Mouse (Mus musculus) retina, adult 2 months (tissue): Measurements from ENCODE around the gene Cdc42bpg.

Source experiments
- DNase-seq: peaks from one replicate; pipeline ENCODE4 v3.0.0-alpha.2; 2012; ENCODE audit warnings: low read depth, low spot score

Cdc42bpg gene

DNA sequence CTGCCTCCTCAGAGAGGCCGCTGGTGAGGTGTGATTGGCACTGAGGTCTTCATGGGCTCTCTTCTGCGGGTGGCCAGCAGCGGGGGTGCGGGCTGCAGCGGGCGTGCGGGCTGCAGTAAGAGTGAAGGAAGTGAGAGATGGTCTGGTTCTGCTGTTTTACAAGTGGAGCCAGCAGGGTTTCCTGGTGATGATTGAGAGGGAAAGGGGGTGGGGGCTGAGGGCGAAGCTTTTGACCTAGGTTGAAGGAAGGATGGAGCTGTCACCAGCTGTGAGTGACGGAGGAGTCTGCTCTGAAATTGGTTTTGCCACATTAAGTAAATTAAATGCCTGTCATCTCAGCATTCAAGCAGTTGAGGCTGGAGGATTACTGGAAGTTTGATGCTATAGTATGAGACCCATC, 42.5 kb downstream of the Cdc42bpg start:
- no peak for DNase-seq

DNA sequence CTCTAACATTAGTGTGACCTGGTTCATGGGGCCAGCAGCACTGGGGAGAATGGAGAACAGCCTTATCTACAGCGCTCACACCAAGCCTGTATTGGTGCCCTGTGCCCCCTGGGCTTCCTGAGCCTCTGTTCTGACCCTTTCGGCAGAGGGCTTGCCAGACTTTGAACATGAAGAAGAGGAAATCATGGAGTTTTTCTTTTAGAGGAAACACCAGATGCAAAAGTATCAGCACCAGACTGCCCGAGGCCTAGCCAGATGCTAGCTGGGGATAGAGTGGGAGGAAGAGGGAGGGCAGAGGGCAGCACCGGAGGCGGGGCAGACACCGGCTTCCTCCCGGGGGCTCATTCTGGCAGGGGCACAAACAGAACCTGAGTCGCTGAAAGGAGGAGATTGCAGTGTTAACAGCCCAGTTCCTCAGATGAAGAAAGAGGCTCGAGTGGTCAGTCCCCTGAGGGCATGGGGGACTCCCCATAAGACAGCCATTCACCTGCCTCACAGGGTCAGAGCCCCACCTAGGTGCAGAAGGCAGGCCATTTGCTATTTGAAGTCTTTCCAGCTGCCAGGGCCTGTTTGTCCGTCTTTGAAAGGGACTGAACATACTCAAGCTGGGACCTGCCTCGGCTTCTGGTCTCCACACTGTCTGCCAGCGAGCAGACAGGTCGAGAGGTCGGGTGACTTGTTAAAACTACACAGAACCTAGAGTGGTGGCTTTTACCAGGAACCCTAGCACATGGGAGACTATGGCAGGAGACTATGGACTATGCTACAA, 43.1 kb downstream of the Cdc42bpg start:
- DNase-seq: no peak

DNA sequence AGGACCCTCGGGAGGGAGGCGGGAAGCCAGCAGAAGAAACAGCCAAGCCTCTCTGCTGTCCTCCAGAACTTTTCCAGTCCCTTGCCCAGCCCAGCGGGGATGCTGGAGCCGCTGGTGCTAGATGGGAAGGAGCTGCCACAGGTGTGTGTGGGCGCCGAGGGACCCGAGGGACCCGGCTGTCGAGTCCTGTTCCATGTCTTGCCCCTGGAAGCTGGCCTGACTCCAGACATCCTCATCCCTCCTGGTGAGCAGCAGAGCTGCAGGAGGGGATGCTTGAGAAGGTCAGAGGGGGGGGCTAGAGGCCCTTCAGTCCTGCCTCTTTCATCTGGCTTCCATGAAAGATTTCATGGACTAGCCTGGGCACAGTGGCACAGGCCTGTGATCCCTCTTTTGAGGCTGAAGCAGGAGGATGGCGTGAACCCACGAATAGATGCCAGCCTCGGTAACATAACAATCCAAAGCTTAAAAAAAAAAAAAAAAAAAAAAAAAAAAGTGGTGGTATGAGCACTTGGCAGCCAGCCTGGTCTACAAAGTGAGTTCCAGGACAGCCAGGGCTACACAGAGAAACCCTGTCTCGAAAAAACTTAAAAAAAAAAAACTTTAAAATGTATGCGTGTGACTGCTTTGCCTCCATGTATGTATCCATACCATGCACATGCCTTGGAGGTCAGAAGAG, 45.3 kb downstream of the Cdc42bpg start:
- DNase-seq: no peak

DNA sequence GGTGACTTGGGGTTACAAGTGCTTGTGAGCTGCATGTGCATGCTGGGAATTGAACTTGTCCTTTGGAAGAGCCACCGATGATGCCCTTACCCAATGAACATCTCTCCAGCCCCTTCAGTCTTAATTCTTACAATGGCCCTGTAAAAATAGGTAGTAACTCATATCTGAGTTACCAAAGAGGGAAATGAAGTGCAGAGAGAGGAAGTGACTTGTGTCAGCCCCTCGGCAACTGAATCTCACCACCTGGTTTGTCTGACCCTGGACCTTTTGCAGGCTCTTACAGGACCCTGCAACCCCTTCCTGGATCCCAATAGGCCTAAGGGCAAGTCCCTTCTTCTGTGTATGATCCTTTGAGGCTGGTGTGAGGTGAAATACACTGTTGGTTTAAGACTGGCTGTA, 45.9 kb downstream of the Cdc42bpg start:
- no peak for DNase-seq

DNA sequence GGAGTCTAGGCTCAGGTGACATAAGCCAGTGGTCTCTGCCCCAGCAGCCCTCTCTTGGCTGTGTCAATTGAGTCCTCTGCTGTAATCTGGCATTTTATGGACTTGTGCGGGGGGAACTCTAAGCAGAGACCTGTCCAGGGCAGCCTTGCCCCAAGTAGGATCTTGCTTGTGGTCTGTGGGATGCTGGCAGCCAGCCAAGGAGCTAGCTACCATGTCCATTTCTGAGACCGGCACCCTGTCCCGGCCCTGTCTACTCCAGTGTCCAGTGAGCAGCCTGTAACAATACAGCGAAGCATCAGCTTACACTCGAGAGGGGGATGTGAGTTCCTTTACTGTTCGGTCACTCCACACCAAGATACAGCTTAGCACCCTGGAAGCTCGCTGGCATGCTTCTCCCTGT, 47.8 kb downstream of the Cdc42bpg start:
- DNase-seq: no peak

DNA sequence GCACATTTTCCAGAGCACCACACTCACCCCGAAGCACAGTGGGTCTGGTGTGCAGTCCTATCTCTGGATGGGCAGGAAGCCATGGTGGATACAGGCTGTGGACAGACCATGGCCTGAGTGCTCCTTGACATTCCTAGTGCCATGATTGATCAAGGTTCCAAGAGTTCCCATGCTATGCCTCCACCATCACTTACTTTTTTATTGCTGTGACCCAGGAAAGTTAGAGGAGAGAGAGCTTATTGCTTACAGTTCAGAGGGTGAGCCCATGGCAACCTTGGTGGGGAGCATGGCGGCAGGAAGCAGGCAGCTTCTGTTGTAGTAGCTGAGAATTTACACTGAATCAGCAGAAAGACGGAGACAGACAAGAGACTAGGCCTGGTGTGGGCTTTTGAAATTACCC, 55.0 kb downstream of the Cdc42bpg start:
- no peak for DNase-seq

DNA sequence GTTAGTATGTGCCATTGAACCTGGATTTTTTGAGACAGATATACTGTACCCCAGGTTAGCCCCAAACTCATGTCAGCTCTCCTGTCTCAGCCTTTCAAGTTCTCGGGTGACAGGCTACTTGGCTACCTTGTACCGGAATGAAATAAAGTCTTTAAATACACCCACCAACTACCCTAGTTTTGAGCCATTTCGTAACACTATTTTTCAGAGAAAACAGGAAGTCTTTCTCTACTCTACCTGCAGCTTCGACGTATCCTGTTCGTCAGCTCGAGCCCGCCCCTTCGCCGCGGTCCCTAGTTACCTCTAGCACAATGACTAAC, 56.8 kb downstream of the Cdc42bpg start:
- no peak for DNase-seq

DNA sequence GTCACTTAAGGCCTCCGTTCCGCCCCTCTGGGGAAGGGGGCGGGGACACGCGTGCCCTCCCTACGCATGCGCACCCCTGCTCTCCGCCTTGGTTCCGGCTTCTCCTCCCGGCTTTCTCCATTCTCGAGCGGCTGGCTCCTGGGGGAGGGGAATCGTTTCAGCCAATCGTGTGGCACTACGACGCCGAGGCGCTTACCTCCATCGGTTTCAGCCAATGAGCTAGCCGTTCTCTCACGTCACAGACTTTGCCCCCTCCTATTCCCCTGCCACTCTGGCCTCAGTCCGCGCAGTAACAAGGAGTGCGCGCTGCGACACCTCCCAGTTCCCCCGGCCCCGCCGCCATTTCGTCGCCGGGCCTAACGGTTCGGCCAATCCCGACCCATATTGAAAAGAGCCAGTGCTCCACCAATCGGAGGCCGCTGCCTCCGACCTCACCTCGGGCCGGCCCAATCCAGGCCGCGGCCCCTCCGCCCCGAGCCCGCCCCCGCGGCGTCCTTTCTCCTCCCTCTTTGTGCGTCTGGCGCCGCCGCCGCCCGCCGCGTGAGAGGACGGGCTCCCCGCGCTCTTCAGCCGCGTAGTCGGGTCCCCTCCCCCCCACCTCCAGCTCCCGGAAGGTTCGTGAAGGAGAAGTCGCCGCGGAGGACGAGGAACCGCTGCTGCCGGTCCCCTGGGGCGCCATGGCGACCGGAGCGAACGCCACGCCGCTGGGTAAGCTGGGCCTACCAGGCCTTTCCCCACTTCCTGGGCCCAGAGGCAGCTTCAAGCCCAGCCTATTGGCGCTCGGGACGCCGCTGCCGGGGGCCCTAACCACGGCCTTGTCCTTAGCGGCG, 57.4 kb downstream of the Cdc42bpg start, which contains the start of gene Sf1:
TSS of gene Sf1 (plus strand) at position 280 of the 830 bp plus-strand sequence.
- DNase-seq: peak; percentile 98

DNA sequence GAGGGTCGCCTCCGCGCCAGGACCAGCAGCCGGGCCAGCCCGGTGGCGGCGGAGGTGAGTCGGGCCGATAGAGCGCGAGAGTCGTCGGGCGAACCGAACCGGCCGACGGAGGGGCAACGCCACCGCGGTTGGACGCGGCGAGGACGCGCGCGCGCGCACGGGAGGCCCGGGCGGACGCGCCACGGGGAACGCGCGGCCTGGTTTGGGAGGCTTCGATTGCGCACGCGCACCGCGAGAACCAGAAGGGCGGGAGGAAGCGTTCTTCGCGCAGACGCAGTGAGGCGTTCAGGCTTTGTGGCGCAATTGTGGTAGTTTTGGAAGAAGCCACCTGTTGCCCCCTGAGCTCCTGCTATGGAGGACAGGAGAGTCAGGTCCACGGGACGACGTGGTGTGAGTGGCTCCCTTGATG, 58.1 kb downstream of the Cdc42bpg start:
- DNase-seq: peak; percentile 79

DNA sequence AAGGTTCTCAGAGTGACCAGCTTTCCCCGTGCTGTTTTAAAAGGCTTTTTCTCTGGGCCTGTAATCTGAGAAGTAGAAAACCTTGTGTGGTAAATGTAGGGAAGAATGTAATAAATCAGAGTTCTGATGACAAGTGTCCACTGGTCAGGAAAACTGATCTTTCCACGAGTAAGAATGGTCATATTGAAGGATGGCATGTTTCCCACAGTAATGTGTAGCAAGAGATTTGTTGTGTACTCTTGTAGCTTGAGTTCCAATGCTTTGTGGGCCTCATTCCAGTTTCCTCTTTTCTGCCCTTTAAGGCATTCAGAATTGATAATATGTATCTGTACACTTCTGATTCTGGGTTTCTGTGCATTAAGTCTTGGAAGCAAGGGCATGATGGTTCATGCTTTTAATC, 58.6 kb downstream of the Cdc42bpg start:
- no peak for DNase-seq

DNA sequence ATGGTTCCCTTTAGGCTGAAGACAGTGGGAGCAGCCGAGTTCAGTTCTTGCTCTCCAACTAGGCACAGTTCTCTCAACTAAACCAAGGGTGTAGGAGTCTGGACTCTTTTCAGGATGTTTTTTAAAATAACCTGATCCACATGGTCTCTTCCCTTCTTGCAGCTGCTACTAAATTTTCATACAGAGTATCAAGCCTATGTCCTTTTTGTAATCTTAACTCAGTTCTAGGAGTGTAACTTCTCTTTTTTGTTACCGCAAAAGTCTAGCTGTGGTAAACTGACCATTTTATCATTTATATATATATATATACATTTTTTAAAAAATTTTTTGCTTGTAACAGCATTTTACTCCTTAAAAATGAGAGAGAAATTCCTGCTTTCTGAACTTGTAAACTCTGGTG, 63.9 kb downstream of the Cdc42bpg start:
- DNase-seq: no peak

DNA sequence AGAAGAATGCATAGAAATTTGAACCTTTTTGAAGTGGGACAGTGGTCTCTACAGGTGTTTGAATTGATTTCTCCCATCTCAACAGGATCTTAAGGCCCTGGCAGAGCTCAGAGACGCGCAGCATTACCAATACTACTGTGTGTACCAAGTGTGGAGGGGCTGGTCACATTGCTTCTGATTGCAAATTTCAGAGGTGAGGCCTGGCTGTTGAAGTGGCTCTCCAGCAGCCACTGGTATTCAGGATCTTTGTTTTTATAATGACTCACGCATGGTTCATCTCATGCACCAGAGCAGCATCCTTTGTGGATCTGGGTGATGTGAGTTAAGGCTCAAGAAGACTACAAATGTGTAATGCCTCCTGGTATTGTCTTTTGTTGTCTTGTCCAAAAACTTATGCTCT, 66.2 kb downstream of the Cdc42bpg start:
- DNase-seq: no peak

DNA sequence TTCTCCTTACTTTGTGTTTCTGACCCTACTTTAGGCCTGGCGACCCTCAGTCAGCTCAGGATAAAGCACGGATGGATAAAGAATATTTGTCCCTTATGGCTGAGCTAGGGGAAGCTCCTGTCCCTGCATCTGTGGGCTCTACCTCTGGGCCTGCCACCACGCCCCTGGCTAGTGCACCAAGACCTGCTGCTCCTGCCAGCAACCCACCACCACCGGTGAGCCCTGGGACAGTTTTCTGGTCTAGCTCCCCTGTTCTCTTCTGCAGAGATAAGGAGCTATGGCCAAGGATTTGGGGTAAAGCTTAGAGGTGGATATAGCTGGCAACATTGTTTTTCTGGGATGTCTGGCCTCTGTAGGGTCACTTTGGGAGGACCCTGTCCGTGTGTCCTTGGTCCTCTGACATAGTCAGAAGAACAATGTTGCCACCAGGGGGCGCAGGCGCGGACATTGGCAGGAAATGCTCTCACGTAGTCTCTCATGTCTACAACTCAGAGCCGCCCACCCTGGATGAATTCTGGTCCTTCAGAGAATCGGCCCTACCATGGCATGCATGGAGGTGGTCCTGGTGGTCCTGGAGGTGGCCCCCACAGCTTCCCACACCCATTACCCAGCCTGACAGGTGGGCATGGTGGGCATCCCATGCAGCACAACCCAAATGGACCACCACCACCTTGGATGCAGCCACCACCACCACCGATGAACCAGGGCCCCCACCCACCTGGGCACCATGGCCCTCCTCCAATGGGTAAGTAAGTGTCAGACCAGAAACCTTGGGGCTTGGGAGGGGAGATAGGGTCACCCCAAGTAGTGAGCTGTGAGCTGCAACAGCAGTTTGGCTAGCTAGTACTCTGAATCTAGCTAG, 67.5 kb downstream of the Cdc42bpg start:
- DNase-seq: peak; percentile 53

DNA sequence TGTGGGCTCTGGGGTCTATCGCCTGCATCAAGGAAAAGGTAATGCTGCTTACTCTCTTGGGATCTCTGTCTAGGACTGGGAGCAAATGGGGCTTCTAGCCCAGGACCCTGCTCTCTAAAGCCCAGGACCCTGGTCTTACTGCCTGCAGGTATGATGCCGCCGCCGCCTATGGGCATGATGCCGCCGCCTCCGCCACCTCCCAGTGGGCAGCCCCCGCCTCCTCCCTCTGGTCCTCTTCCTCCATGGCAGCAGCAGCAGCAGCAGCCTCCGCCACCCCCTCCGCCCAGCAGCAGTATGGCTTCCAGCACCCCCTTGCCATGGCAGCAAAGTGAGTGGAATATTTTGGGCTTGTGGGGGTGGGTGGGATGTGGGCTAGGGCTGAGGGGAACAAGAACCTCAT, 68.3 kb downstream of the Cdc42bpg start:
- no peak for DNase-seq
